Mouse (Mus musculus): ENCODE results near the gene Gdpd2. TPM values are rescaled to one million over a fixed set of nuclear protein-coding genes. Genes with fewer than 3 reads are reported as not detected.

Gdpd2 gene
- under 1 TPM; 0.23 TPM for total RNA-seq (2021)
- long read RNA-seq, experiment 1: 0 reads
- long read RNA-seq, experiment 2: 0 reads

DNA sequence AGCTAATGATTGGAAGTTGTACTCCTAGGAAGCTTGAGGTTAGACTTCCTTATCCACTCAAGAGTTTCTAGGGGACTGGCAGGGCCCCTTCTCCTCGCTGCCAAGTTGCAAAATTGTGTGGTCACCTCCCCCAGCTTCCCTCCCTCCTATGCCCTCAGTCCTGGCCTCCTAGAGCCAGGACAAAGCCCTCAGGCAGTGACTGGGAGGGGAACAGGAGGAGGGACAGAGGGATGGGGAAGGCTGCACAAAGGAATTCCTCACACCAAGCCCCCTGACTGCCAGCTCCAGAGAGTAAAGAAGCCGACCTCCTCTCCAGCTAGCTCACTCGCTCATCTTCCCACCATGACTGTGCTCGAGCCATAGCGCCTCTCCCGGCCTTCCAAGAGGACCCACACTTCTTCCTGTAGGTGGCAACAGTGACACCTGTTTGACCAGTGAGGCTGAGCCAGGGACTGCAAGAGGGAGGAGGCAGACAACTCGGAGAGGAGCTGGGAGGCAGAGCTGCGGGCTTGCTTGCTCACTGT lies at the start of gene Gdpd2:
TSS of gene Gdpd2 (plus strand) at position 209 of the 524 bp plus-strand sequence.
- DNase-seq: peak in 1 of 2 experiments; percentile 12

DNA sequence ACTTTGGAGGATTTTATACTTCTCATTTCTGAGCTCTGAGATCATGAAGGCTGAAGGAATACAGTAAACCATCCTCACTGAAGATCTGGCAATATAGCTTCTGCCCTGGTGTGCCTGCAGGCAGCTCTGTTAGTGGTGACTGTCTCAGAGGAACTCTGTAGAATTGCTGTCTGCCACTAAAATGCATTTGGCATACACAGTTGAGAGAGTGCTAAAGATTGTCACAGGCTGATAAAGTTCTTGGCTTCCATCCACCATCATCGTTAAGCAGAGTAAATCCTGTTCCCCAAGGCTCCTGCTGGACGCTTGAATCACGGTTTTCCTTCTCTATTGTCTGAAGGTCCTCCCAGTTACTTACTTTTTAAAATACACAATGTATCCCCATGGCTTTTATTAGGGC lies 43.1 kb upstream of the Gdpd2 start:
- DNase-seq: peak in 1 of 2 experiments; percentile 9

DNA sequence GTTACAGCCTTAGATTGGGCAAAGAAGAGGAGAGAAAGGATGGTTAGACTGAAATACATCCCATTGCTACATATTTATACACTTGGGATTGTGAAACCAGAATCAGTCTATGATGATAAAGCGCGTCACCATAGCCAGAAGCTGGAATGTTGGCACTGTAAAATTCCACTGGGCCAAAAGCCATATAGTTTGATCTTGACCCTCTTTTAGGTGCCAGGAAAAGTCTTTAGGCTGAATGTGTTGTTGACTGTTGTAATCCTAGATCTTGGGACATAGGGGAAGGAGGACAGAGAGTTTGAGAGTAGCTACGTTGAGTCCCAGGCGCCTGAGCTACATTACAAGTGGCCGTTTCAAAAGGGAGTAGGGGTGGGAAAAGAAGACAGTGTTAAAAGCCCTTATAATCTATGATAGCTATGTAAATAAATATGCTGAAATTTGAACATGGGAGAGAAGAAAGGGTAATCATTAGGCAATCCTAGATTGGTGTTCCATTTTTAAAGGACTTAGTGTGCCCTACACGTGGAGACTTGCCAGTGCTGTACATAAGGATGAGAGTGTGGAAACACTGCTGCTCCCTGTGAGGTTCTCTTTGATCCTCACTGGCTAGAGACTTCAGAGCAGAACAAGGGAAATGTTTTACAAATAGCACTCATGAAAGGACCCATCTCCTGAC lies 42.2 kb upstream of the Gdpd2 start:
- peak; percentile 2 to 12 for DNase-seq

DNA sequence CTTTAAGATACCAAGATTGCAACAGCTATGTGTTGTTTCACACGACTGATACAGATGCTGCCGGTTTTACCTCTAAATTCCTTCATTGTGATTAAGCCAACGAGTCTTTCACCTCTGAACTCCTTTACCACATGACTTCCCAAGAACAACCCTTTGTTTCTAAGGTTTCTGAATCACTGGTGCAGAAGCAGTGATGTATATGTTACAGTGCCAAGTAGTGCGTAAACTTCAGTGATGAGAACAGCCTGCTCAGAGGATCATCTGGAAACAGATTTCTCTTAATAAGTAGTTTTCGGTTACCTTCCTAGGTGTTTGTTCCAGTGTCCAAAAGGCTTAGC lies 41.7 kb upstream of the Gdpd2 start:
- DNase-seq: no peak

DNA sequence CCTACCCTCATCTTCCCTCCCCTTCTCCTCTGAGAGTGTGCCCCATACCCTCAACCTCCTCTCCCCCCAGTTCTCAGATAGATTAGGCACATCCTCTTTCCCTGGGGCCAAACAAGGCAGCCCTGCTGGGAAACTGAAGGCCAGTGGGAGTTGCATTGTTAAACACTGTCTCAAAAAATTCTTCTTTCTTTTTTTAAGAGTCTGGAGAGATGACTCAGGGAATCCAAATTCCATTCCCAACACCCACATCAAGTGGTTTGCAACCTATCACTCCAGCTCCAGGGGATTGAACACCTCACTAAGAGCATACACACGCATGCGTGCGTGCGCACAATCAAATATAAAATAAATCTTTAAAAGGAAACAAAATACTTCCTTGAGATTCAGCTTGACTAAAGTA lies 32.9 kb upstream of the Gdpd2 start:
- no peak for DNase-seq

DNA sequence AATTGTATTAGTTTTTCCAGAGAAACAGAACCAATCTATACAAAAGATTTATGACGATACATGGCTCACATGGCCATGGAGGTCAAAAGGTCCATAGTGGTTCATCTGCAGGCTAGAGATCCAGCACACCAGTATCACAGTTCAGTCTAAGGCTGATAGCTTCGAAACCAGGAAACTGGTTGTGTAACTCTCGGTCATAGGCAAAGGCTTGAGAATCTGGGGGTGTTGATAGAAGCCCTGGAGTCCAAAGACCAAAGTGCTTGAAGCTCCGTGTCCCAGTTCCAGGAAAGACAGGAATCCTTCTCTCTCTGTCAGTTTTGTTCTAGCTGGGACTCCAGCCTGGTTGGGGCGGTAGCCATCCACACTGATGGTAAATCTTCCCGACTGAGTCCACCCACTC lies 21.6 kb upstream of the Gdpd2 start:
- no peak for DNase-seq

DNA sequence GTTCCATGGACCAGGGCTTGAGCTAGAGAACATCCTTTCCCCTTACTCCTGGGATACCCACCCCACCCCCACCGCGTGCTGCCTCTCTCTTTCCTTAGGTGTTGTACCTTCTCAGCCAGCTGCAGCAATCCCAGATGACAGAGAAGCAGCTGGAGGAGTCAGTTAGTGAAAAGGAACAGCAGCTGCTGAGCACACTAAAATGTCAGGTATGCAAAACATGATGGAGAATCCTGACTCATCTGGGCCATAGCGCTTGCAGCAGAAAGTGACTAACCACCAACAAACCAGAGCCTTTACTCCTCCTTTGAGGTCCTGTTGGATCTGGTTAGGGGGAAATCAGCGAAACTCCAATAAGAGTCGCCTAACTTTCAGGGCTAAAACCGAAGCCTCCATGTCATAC lies 13.5 kb upstream of the Gdpd2 start:
- DNase-seq: no peak

DNA sequence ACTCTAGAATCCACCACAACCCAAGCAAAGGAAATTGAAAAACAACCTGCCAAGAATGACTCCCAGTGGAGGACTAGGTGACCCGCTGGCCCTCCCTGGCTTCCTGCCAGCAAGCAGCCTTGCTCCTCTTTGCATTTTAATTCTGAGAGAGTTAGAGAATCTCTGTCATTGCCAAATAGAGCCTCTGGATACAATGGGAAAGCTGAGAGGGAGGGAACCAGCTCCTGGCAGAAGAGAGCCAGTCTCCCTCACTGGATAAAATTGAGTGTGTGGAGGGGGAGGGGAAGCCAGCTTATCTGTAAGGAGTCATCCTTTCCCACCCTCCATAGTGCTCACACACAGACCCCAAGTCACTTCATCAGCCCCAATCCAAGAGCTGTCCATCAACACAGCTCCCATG lies 726 bp upstream of the Gdpd2 start:
- peak; percentile 21 to 67 for DNase-seq

DNA sequence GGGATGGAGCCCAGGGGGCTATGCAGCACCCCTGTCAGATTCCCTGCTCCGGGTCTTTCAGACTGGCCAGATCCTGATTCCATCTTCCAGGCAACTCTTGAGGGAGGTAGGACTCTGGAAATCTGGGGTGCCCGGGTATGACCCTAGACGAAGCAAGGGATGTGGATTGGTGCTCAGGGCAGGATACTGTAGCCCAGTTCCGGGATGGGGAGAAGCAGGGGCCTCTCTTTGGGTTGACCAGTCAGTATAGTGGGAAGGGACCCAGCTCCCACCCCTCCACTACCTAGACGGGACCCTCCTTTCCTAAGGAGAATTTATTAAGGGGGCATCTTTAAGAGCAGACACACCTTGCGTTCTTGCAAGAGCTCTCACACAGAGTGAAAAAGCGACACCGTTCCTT lies 593 bp downstream of the Gdpd2 start:
- DNase-seq: no peak

DNA sequence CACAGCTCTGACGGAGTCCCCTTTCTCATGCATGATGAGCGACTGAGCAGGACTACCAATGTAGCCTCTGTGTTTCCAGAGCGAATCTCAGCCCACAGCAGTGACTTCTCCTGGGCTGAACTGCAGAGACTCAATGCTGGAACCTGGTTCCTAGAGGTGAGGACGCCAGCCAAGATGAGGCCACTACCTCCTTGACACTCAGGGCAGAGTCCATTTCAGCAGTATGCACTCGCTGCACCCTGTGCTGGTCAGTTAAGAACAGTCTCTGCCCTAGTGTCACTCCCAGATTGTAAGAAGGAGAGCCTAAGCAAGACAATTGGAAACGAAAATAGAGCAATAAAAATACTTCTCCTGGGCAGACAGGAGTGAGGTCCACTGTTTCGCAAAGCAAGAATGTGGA lies 4.7 kb downstream of the Gdpd2 start:
- DNase-seq: no peak

DNA sequence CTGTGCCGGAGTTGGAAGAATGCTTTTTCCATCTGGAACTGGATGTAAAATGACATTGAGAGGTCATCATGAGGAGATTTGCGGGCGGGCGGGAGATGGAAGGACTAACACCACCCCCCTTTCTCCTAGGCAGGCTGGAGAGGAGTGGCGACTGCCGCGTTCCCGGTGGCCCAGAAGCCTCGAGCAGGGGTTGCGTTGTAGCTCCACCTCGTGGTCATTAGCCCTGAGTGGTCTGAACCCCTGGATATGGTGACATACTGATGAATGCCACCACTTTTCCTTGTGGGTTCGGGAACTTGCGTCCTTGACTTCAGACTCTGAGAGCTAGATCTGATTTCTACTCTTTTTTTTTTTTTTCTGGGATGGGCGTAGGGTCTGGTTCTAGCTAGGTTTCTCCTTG lies 9.2 kb downstream of the Gdpd2 start:
- peak; percentile 68 to 72 for DNase-seq

DNA sequence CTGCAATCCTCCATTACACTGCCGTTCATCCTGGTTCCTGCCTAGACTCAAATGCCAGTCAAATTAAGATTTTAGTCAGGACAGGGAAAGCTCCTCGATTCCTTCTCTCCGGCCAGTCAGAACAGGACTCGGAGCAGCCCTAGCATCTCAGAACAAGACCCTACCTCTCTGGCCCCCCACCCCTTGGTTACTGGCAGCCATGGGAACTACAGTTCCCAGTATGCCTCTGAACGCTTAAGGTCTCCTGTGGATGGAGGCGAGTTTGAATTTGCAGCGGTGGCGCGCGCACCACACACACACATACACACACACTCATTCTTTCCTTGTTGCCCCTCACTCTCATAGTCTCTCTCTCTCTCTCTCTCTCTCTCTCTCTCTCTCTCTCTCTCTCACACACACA lies 9.8 kb downstream of the Gdpd2 start:
- no peak for DNase-seq

DNA sequence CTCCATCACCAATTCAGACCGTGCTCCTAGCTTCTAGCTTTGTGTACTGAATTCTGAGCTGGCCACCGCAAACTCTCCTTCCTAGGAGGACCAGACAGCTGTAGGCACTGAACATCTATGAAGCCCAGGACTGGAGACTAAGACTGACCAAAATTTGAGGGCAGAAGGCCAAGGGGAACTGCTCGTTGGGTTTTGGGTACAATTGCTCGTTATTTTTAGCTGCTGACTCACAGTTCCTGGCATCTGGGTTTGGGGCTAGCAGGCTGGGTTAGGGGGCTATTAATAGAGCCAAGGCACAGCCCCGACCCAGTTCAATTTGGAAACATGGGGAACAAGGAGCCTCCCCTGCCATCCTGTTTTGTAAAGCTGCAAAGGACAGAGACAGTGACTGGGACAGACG lies 11.1 kb downstream of the Gdpd2 start:
- DNase-seq: no peak

DNA sequence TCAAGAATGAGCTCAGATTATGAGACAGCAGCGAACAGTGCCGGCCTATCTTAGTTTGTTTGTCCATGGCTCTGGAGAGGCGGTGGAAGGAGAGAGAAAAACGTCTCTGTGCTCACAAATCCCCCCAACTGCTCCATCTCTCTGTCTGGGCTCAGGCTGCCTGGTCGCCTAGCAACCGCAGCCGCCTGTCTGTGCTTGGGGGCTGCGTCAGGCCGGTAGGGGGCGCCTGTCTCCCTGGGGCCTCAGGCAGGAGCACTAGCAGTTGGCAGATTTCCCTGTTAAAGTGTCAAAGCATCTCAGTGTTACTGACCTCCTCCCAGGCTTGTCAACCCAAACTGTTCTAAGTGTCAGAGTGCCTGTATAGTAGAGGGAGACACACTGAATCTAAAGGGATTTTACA lies 12.3 kb downstream of the Gdpd2 start:
- peak; percentile 30 to 48 for DNase-seq

DNA sequence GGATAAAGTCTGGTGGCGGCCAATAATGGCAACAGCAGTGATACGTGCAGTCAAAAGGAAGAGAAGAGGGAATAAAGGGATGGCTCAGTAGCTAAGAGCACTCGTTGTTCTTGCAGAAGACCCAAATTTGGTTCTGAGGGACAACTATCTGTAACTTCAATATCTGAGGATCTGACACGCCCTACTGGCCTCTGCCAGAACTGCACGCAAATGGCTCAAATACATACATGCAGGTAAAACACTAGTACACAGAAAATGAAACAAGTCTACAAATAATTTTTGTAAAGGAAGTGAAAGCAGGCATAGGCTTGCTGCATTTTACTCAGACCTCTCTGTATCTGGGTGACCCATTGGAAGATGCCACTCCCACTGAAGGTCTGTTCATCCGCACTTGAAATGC lies 36.2 kb downstream of the Gdpd2 start:
- no peak for DNase-seq

DNA sequence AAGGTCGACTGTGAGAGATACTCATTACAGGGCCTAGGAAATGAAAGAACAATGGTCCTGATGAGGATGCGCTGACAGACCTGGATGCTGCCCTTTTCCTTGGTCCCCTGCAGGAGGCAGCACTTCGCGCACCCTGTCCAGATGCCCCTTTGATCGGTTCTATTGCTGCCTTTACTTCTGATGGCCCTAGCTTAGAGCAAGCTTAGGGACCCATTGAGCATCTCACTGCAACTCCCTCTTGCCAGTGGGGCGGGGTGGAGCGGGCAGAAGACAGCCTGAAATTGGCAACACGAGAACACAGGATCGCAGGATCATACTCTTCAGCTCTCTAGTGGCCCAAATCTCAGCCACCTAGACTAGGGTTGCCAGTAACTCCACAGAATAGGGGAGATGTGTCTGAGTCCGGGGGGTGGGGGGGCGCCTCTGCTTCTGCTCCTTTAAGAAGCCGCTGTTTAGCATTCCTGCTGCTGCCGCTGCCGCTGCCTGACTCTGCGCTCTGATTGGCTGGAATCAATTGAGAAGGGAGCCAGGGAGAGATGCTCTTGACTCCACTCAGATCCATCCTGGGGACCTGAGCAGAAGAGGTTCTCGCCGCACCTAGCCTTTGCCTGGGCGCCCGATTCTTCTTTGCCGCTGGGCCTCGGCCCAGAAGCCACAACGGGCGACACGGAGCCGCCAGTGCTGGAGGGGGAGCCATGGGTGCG lies 37.7 kb downstream of the Gdpd2 start, which contains the start of gene Dlg3:
TSS of gene Dlg3 (plus strand) at position 542 of the 704 bp plus-strand sequence.
- DNase-seq: peak; percentile 18 to 27

DNA sequence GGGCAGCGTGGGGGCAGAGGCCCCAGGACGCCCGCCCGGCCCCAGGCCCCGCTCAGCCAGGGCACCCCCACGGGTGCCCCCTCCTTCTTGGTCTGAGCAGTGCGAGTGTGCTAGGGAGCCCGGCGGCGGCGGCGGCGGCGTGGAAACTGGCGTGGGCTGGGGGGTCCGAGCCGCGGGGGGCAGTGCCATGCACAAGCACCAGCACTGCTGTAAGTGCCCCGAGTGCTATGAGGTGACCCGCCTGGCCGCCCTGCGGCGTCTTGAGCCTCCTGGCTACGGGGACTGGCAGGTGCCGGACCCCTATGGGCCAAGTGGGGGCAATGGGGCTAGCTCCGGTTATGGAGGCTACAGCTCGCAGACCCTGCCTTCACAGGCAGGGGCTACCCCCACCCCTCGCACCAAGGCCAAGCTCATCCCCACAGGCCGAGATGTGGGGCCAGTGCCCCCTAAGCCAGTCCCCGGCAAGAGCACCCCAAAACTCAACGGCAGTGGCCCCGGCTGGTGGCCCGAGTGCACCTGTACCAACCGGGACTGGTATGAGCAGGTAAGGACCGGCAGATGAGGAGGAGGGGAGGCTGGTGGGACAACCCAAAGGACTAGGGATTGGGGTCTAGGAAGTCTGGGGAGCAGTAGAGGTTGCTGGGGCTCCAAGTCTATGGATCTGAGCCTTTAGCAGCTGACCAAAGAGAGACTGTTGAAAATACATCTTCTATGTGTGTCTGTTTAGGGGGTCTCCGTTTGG lies 38.4 kb downstream of the Gdpd2 start:
- no peak for DNase-seq

DNA sequence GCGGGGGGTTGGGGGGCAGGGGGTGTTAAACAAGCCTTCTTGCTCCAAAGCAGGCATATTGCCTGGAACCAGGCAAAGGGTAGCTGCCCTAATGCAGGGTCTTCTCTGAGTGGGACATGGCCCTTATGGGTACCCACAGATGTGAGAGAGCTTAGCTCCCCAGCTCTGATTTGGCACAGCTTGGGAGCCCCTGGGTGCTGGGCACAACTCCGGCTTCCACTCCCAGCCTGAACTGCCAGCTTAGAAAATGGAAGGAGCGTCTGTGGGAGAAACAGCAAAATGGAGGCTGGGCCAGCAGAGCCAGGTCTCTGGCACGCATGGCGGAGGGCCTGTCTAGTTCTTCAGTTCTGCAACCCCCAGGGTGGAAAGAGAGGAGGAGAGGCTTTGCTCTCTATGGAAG lies 39.6 kb downstream of the Gdpd2 start:
- DNase-seq: no peak

DNA sequence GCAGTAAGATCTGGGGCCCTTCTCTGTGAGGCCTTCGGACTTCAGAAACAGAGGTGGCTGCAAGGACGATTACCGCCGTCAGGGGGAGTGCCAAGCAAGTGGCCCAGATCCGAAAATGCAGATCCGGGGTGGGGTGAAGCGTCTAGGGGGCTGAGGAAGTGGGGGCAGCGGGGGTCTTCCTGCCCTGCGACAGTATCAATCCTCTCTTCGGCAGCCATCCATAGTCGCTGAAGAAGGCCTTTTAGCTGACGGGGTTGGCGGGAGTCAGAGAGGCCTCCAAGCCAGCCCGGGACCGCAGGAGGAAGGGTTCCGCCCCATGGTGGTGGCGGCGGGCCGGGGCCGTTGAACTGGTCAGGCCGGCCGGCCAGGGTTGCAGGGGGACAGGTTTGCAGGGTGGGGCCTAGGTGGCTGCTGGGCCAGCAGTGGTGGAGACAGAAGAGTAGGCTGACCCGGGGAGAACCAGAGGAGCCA lies 44.7 kb downstream of the Gdpd2 start:
- peak; percentile 72 to 80 for DNase-seq

DNA sequence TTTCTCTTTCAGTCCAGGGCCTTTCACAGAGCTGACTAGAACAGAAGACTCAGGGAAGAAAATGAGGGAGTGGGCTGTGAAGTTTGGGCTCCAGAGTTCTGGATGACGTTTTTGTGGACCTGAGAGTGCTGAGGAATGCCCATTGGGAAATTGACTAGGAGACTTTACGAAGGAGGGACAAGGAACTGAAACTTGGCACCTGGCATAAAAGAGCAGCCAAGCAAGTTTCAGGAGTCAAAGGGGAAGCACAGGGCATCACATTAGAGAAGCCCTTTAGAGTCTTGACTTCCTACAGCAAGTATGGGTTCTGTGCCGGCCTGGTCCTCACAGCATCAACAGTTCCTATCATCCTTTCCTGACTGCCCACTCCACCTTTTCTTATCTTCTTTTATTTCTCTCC lies 45.7 kb downstream of the Gdpd2 start:
- DNase-seq: no peak

DNA sequence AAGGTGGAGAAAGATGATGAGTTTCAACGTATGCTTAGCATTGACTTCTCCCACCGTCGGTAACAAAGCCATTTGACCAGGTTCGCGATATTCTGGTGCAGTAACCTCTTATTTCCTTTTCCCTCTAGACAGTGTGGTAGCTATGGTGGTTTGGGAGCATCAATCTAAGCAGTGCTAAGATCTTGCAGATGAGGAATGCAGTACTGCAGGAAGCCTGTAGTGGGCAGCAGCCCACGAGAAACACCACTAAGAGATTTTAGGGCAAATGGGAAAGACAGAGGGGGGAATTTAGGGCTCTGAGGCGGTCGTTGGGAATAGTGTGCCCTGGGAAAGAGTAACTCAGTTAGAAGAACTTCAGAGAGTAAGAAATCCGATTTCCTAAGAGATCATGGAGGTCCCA lies 46.8 kb downstream of the Gdpd2 start:
- DNase-seq: peak; percentile 52 to 67

DNA sequence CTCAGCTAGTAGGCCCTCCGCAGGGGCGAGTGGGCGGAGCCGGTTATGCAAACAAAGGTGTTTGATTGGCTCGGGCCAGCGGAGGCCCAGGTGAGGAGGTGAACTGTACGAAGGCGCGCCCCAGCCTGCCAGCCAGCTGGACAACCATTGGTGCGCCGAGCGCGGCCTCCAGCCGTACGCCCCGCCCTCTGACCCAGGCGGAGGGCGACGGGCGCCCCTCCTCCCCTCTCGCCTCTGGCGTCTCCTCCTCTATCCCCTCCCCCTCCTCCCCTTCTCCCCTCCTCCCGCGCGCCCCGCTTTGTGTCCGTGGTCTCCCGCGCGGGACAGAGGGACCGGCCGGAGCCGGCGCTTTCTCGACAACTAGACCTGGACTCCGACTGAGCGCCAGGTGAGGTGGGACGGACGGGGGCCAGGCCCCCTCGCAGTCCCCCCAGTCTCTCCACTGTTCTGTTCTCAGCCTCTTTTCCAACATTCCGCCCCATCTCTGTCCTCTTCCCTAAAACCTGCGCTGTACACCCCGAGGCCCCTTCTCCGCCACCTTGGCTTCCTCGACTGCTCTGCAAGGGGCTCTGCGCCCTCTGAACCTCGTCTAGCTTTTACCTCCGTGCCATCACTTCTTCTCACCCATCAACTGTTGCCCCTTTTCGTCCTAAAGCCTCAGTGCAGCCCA lies 47.4 kb downstream of the Gdpd2 start:
- DNase-seq: peak; percentile 83 to 87
